In genomic region chr9:120893971-120894370, GRCm38 (mm10) we compare ENCODE assay signal across 20 mouse cellular contexts. TPM values are rescaled to one million over a fixed set of nuclear protein-coding genes. Genes with fewer than 3 reads are reported as not detected.
DNase-seq lines count a peak whose midpoint lies in the region; ATAC-seq and TF ChIP-seq lines count a peak whose summit lies in the region.
"Had no signal": no experiment of that assay in that cellular context is flagged by ENCODE, and none has a peak within 500 bp of the region (broad histone marks: within the 10 kb centered on the region; RNA-seq: fewer than 3 reads in every experiment).

No protein-coding gene starts in this region.

- no peak overlapping the region; the same call in 1 of the 2 replicates for H3K27ac ChIP-seq in kidney, adult 2 months (ENCODE audit: insufficient read depth, low read depth, low read length)
- H3K27ac ChIP-seq in lung, embryonic 14.5 days (ENCODE audit: low read depth) = no peak overlapping the region
- peak overlapping the region; percentile 27; the same call in 1 of the 2 replicates for H3K27ac ChIP-seq in intestine, embryonic 16.5 days (ENCODE audit: low read length)
- H3K27ac ChIP-seq in liver, postnatal 0 days (ENCODE audit: low read depth) = peak overlapping the region; percentile 72
- H3K27ac ChIP-seq in hindbrain, embryonic 10.5 days = no peak overlapping the region
- H3K27ac ChIP-seq: embryonic facial prominence, embryonic 13.5 days; hindbrain, embryonic 15.5 days; limb, embryonic 12.5 days; midbrain, embryonic 15.5 days had no signal

- no peaks in the 10 kb centered on the region for H3K27me3 ChIP-seq in kidney, adult 2 months (replicated peaks; ENCODE audit: control insufficient read depth, insufficient read depth, low read length)
- H3K27me3 ChIP-seq in lung, embryonic 14.5 days (ENCODE audit: insufficient read depth, low read length) = no peaks in the 10 kb centered on the region
- no peaks in the 10 kb centered on the region for H3K27me3 ChIP-seq in intestine, embryonic 16.5 days (replicated peaks; ENCODE audit: control insufficient read depth, insufficient read depth, low read length)
- no peaks in the 10 kb centered on the region for H3K27me3 ChIP-seq in liver, postnatal 0 days (ENCODE audit: insufficient read depth, low read length)
- no peaks in the 10 kb centered on the region for H3K27me3 ChIP-seq in hindbrain, embryonic 10.5 days (ENCODE audit: insufficient read depth, poor library complexity, severe bottlenecking)
- H3K27me3 ChIP-seq: embryonic facial prominence, embryonic 13.5 days; hindbrain, embryonic 15.5 days; midbrain, embryonic 15.5 days had no signal

- TF ChIP-seq CTCF in kidney, adult 2 months (conservative IDR thresholded peaks at IDR 0.05; ENCODE audit: insufficient read depth, insufficient read length, low read depth, low read length) = no peak
- TF ChIP-seq CTCF in lung, embryonic 14.5 days (IDR thresholded peaks at IDR 0.05; ENCODE audit: low read depth) = no peak
- no peak for TF ChIP-seq CTCF in liver, postnatal 0 days (IDR thresholded peaks at IDR 0.05; ENCODE audit: low read depth)

- H3K36me3 ChIP-seq in kidney, adult 2 months (ENCODE audit: control insufficient read depth, insufficient read depth, low read length) = no peaks in the 10 kb centered on the region
- no peaks in the 10 kb centered on the region for H3K36me3 ChIP-seq in lung, embryonic 14.5 days (ENCODE audit: insufficient read depth)
- no peaks in the 10 kb centered on the region for H3K36me3 ChIP-seq in intestine, embryonic 16.5 days (ENCODE audit: control insufficient read depth, insufficient read depth, low read length)
- H3K36me3 ChIP-seq in liver, postnatal 0 days (replicated peaks; ENCODE audit: insufficient read depth, low read length) = no peaks in the 10 kb centered on the region
- H3K36me3 ChIP-seq in hindbrain, embryonic 10.5 days = no peaks in the 10 kb centered on the region
- H3K36me3 ChIP-seq: embryonic facial prominence, embryonic 13.5 days; G1E; hindbrain, embryonic 15.5 days; limb, embryonic 12.5 days; midbrain, embryonic 15.5 days had no signal

- peaks cover 21% of the 10 kb centered on the region for H3K4me1 ChIP-seq in kidney, adult 2 months (ENCODE audit: control insufficient read depth, insufficient read depth, low read length)
- H3K4me1 ChIP-seq in lung, embryonic 14.5 days (ENCODE audit: insufficient read depth) = no peaks in the 10 kb centered on the region
- H3K4me1 ChIP-seq in intestine, embryonic 16.5 days (ENCODE audit: control insufficient read depth, insufficient read depth, low read length) = peaks cover 8% of the 10 kb centered on the region
- H3K4me1 ChIP-seq in liver, postnatal 0 days (ENCODE audit: insufficient read depth) = peaks cover 16% of the 10 kb centered on the region
- peaks cover 7% of the 10 kb centered on the region for H3K4me1 ChIP-seq in hindbrain, embryonic 10.5 days (replicated peaks)
- H3K4me1 ChIP-seq: hindbrain, embryonic 15.5 days; limb, embryonic 12.5 days; midbrain, embryonic 15.5 days had no signal

- DNase-seq in kidney, adult 2 months = peak; percentile 23
- no peak for DNase-seq in kidney, postnatal 36 days
- peak; percentile 15 for DNase-seq in lung, embryonic 14.5 days
- no peak for DNase-seq in lung, postnatal 4 days
- no peak for DNase-seq in liver, postnatal 0 days
- no peak for DNase-seq in hindbrain, embryonic 10.5 days (ENCODE audit: low spot score)
- DNase-seq in adrenal gland, postnatal 36 days = no peak
- DNase-seq: cerebellum, adult 9-11 months; heart, postnatal 14 days; retina, postnatal 1 day; right cerebral cortex, postnatal 4 days had no signal

- H3K4me3 ChIP-seq in kidney, adult 2 months (ENCODE audit: insufficient read depth, low read depth, low read length) = no peak overlapping the region
- no peak overlapping the region for H3K4me3 ChIP-seq in lung, embryonic 14.5 days (ENCODE audit: low read depth, low read length)
- H3K4me3 ChIP-seq in intestine, embryonic 16.5 days (ENCODE audit: low read length) = no peak overlapping the region
- H3K4me3 ChIP-seq in liver, postnatal 0 days (ENCODE audit: low read depth, low read length) = peak overlapping the region; percentile 37
- no peak overlapping the region for H3K4me3 ChIP-seq in hindbrain, embryonic 10.5 days
- H3K4me3 ChIP-seq: embryonic facial prominence, embryonic 13.5 days; hindbrain, embryonic 15.5 days; limb, embryonic 12.5 days; midbrain, embryonic 15.5 days had no signal

- no peak overlapping the region for H3K9ac ChIP-seq in lung, embryonic 14.5 days
- H3K9ac ChIP-seq in intestine, embryonic 16.5 days (ENCODE audit: low read depth, low read length) = 0 out of 2 replicates have a peak overlapping the region, but pooled peaks have one; percentile 31
- peak overlapping the region; percentile 38 for H3K9ac ChIP-seq in liver, postnatal 0 days (replicated peaks)
- H3K9ac ChIP-seq: embryonic facial prominence, embryonic 13.5 days; hindbrain, embryonic 15.5 days; limb, embryonic 12.5 days; midbrain, embryonic 15.5 days had no signal

- TF ChIP-seq POLR2A in kidney, adult 2 months (IDR thresholded peaks at IDR 0.05; ENCODE audit: low read depth, low read length) = no peak

- no peak for TF ChIP-seq EP300 in liver, postnatal 0 days (IDR thresholded peaks at IDR 0.05; ENCODE audit: low read depth)

- no peak for ATAC-seq in lung, embryonic 14.5 days (ENCODE audit: insufficient read depth)
- peak; percentile 18 for ATAC-seq in intestine, embryonic 16.5 days
- ATAC-seq in liver, postnatal 0 days = no peak
- ATAC-seq: CD4-positive, CD25-positive, alpha-beta regulatory T cell, adult 4 months; forebrain, embryonic 16.5 days; midbrain, embryonic 15.5 days had no signal

- WGBS in kidney, adult 2 months = 5% methylated on average over 10 of the region's 10 CpGs
- WGBS in lung, embryonic 14.5 days = 44% methylated on average over 10 of the region's 10 CpGs
- 25% methylated on average over 10 of the region's 10 CpGs for WGBS in intestine, embryonic 16.5 days
- WGBS in liver, postnatal 0 days (ENCODE audit: insufficient replicate concordance) = 11% methylated on average over 10 of the region's 10 CpGs
- WGBS in hindbrain, embryonic 10.5 days = 80% methylated on average over 10 of the region's 10 CpGs

- no peak overlapping the region for H3K4me2 ChIP-seq in lung, embryonic 14.5 days
- peak overlapping the region; percentile 34 for H3K4me2 ChIP-seq in intestine, embryonic 16.5 days (ENCODE audit: low read depth, low read length)
- peak overlapping the region; percentile 64 for H3K4me2 ChIP-seq in liver, postnatal 0 days (ENCODE audit: low read depth, low read length)
- H3K4me2 ChIP-seq: embryonic facial prominence, embryonic 13.5 days; heart, embryonic 11.5 days; hindbrain, embryonic 15.5 days; limb, embryonic 12.5 days; midbrain, embryonic 15.5 days had no signal

- H3K9me3 ChIP-seq in lung, embryonic 14.5 days (ENCODE audit: low read depth, low read length) = no peaks in the 10 kb centered on the region
- no peaks in the 10 kb centered on the region for H3K9me3 ChIP-seq in intestine, embryonic 16.5 days (ENCODE audit: control insufficient read depth, low read length)
- no peaks in the 10 kb centered on the region for H3K9me3 ChIP-seq in liver, postnatal 0 days (ENCODE audit: low read length)
- H3K9me3 ChIP-seq in hindbrain, embryonic 10.5 days = no peaks in the 10 kb centered on the region
- H3K9me3 ChIP-seq: embryonic facial prominence, embryonic 13.5 days; G1E; hindbrain, embryonic 15.5 days; midbrain, embryonic 15.5 days had no signal

RNA-seq across cellular contexts. Expression of gene Ctnnb1, which starts 35.0 kb away (rescaled TPM):
- polyA plus RNA-seq in kidney, adult 2 months (2012; rRNA removed) = 102 and 156 TPM in 2 replicates
- polyA plus RNA-seq in lung, embryonic 14.5 days (2014; fragmentation: Nextera tagmentation; extraction: Ambion mirVana) = 701 and 711 TPM in 2 replicates
- 448 and 454 TPM in 2 replicates for polyA plus RNA-seq in intestine, embryonic 16.5 days (2015; fragmentation: Nextera tagmentation; extraction: Ambion mirVana)
- 66.5 and 72.7 TPM in 2 replicates for polyA plus RNA-seq in liver, postnatal 0 days (2015; fragmentation: Nextera tagmentation; extraction: Ambion mirVana)
- 496 and 622 TPM in 2 replicates for polyA plus RNA-seq in hindbrain, embryonic 10.5 days (2016; fragmentation: Nextera tagmentation; extraction: Ambion mirVana)
- 1,000 to 10,000 TPM in 1 of 2 experiments, 100 to 1,000 TPM in 1; 873 to 1,015 TPM for total RNA-seq in adrenal gland, postnatal 36 days (2021)

Comparison
In these comparisons a context has a peak if more than half of its experiments do, and no peak if none do; other contexts are left out.
1. DNase-seq: peak in kidney, adult 2 months (single experiment) and lung, embryonic 14.5 days (single experiment); none in kidney, postnatal 36 days (0 of 2), lung, postnatal 4 days (0 of 2), liver, postnatal 0 days (single experiment), hindbrain, embryonic 10.5 days (single experiment) and adrenal gland, postnatal 36 days (0 of 2).
2. H3K27ac ChIP-seq: peak in intestine, embryonic 16.5 days (single experiment) and liver, postnatal 0 days (single experiment); none in kidney, adult 2 months (single experiment), lung, embryonic 14.5 days (single experiment) and hindbrain, embryonic 10.5 days (single experiment).